Mouse (Mus musculus) cortical plate, adult 2 months (tissue): ENCODE data around the gene Pde8b.

Source experiments
- CTCF ChIP-seq: fragments of 200-500 bp; IDR thresholded peaks from 2 replicates; pipeline ENCODE4 v1.5.1; 2011; ENCODE audit warnings: mild to moderate bottlenecking, control low read depth, low read length; ENCODE audit not compliant: insufficient read depth; ENCODE audit errors: extremely low read depth
- POLR2A ChIP-seq: fragments of 200-500 bp; IDR thresholded peaks from 2 replicates; pipeline ENCODE4 v1.6.1; 2011; ENCODE audit warnings: mild to moderate bottlenecking, low read length, control low read depth; ENCODE audit not compliant: insufficient read depth; ENCODE audit errors: extremely low read depth

- no peak for TF ChIP-seq CTCF
- TF ChIP-seq POLR2A: no peak
These were observed 50.1 kb downstream of the Pde8b start for GRCm38 (mm10) chr13:95200036-95200435.
